Mouse (Mus musculus): ENCODE measurements around the gene Unc5cl. TPM values are rescaled to one million over a fixed set of nuclear protein-coding genes. Genes with fewer than 3 reads are reported as not detected.
A peak's percentile ranks its signal among the peaks of the same experiment; 100 is the strongest.

The Unc5cl gene
- polyA plus RNA-seq, 1 experiment from 2014 or later: 0.50 TPM

- DNase-seq (ENCODE audit: low spot score) (peak; percentile 86), ATAC-seq (peak; percentile 74)
- Histone ChIP-seq H3K9me3 (replicated peaks; ENCODE audit: control insufficient read depth, low read length) (no peaks in the 10 kb centered on the region), H3K27me3 (replicated peaks; ENCODE audit: control insufficient read depth, insufficient read depth, low read length) (no peaks in the 10 kb centered on the region), H3K27ac (ENCODE audit: low read depth, low read length) (no peak overlapping the region), H3K36me3 (ENCODE audit: control insufficient read depth, insufficient read depth, low read length) (peaks cover 48% of the 10 kb centered on the region), H3K4me2 (ENCODE audit: low read length) (no peak overlapping the region), H3K4me1 (ENCODE audit: control insufficient read depth, insufficient read depth, low read length) (peaks cover under 1% of the 10 kb centered on the region; the same call in 1 of the 2 replicates), H3K9ac (ENCODE audit: low read length) (no peak overlapping the region), H3K4me3 (ENCODE audit: low read depth, low read length) (no peak overlapping the region)
- 90% methylated on average over 14 of the region's 14 CpGs for WGBS
Observed at GRCm38 (mm10) chr17:48416425-48417195, 38.1 kb upstream of the Unc5cl start.

GRCm38 (mm10) chr17:48417521-48417920 lies 37.2 kb upstream of the Unc5cl start:
- Histone ChIP-seq H3K4me3 (ENCODE audit: low read depth, low read length) (no peak overlapping the region), H3K9me3 (replicated peaks; ENCODE audit: control insufficient read depth, low read length) (no peaks in the 10 kb centered on the region), H3K4me1 (ENCODE audit: control insufficient read depth, insufficient read depth, low read length) (no peaks in the 10 kb centered on the region), H3K36me3 (ENCODE audit: control insufficient read depth, insufficient read depth, low read length) (peaks cover 43% of the 10 kb centered on the region), H3K9ac (ENCODE audit: low read length) (no peak overlapping the region), H3K4me2 (ENCODE audit: low read length) (no peak overlapping the region), H3K27ac (ENCODE audit: low read depth, low read length) (no peak overlapping the region), H3K27me3 (replicated peaks; ENCODE audit: control insufficient read depth, insufficient read depth, low read length) (no peaks in the 10 kb centered on the region)
- WGBS: 90% methylated on average over 6 of the region's 6 CpGs
- ATAC-seq (no peak), DNase-seq (ENCODE audit: low spot score) (no peak)

- H3K9me3 ChIP-seq (replicated peaks; ENCODE audit: control insufficient read depth, low read length): no peaks in the 10 kb centered on the region
- no peak overlapping the region for H3K9ac ChIP-seq (ENCODE audit: low read length)
- no peaks in the 10 kb centered on the region for H3K4me1 ChIP-seq (ENCODE audit: control insufficient read depth, insufficient read depth, low read length)
- DNase-seq (ENCODE audit: low spot score) (no peak), ATAC-seq (no peak)
- no peak overlapping the region for H3K27ac ChIP-seq (ENCODE audit: low read depth, low read length)
- H3K4me3 ChIP-seq (ENCODE audit: low read depth, low read length): no peak overlapping the region
- H3K27me3 ChIP-seq (replicated peaks; ENCODE audit: control insufficient read depth, insufficient read depth, low read length): no peaks in the 10 kb centered on the region
- H3K4me2 ChIP-seq (ENCODE audit: low read length): no peak overlapping the region
- H3K36me3 ChIP-seq (ENCODE audit: control insufficient read depth, insufficient read depth, low read length): peaks cover 42% of the 10 kb centered on the region
- 90% methylated on average over 7 of the region's 7 CpGs for WGBS
Observed at GRCm38 (mm10) chr17:48418174-48418573, 36.5 kb upstream of the Unc5cl start.

- no peak overlapping the region for H3K27ac ChIP-seq (ENCODE audit: low read depth, low read length)
- H3K4me1 ChIP-seq (ENCODE audit: control insufficient read depth, insufficient read depth, low read length): no peaks in the 10 kb centered on the region
- H3K4me2 ChIP-seq (ENCODE audit: low read length): no peak overlapping the region
- H3K36me3 ChIP-seq (ENCODE audit: control insufficient read depth, insufficient read depth, low read length): peaks cover 42% of the 10 kb centered on the region
- no peak for DNase-seq (ENCODE audit: low spot score)
- no peak for ATAC-seq
- no peaks in the 10 kb centered on the region for H3K27me3 ChIP-seq (replicated peaks; ENCODE audit: control insufficient read depth, insufficient read depth, low read length)
- H3K4me3 ChIP-seq (ENCODE audit: low read depth, low read length): no peak overlapping the region
- 85% methylated on average over 1 of the region's 1 CpGs for WGBS
- H3K9ac ChIP-seq (ENCODE audit: low read length): no peak overlapping the region
- no peaks in the 10 kb centered on the region for H3K9me3 ChIP-seq (replicated peaks; ENCODE audit: control insufficient read depth, low read length)
Observed at GRCm38 (mm10) chr17:48418781-48419180, 35.9 kb upstream of the Unc5cl start.

GRCm38 (mm10) chr17:48419571-48419970 lies 35.1 kb upstream of the Unc5cl start:
- H3K27me3 ChIP-seq (replicated peaks; ENCODE audit: control insufficient read depth, insufficient read depth, low read length): no peaks in the 10 kb centered on the region
- no peak overlapping the region for H3K4me3 ChIP-seq (ENCODE audit: low read depth, low read length)
- no peaks in the 10 kb centered on the region for H3K4me1 ChIP-seq (ENCODE audit: control insufficient read depth, insufficient read depth, low read length)
- 49% methylated on average over 2 of the region's 2 CpGs for WGBS
- H3K9me3 ChIP-seq (replicated peaks; ENCODE audit: control insufficient read depth, low read length): no peaks in the 10 kb centered on the region
- no peak overlapping the region for H3K27ac ChIP-seq (ENCODE audit: low read depth, low read length)
- H3K9ac ChIP-seq (ENCODE audit: low read length): no peak overlapping the region
- no peak overlapping the region for H3K4me2 ChIP-seq (ENCODE audit: low read length)
- peaks cover 37% of the 10 kb centered on the region for H3K36me3 ChIP-seq (ENCODE audit: control insufficient read depth, insufficient read depth, low read length)
- no peak for DNase-seq (ENCODE audit: low spot score)
- ATAC-seq: no peak

GRCm38 (mm10) chr17:48424237-48424636 lies 30.5 kb upstream of the Unc5cl start:
- no peak overlapping the region for H3K4me3 ChIP-seq (ENCODE audit: low read depth, low read length)
- 71% methylated on average over 9 of the region's 9 CpGs for WGBS
- H3K9me3 ChIP-seq (replicated peaks; ENCODE audit: control insufficient read depth, low read length): no peaks in the 10 kb centered on the region
- H3K9ac ChIP-seq (ENCODE audit: low read length): no peak overlapping the region
- no peak overlapping the region for H3K27ac ChIP-seq (ENCODE audit: low read depth, low read length)
- peaks cover 6% of the 10 kb centered on the region; the same call in 1 of the 2 replicates for H3K4me1 ChIP-seq (ENCODE audit: control insufficient read depth, insufficient read depth, low read length)
- H3K4me2 ChIP-seq (ENCODE audit: low read length): no peak overlapping the region
- H3K27me3 ChIP-seq (replicated peaks; ENCODE audit: control insufficient read depth, insufficient read depth, low read length): no peaks in the 10 kb centered on the region
- no peaks in the 10 kb centered on the region for H3K36me3 ChIP-seq (ENCODE audit: control insufficient read depth, insufficient read depth, low read length)
- DNase-seq (ENCODE audit: low spot score): no peak
- no peak for ATAC-seq

GRCm38 (mm10) chr17:48425823-48426612 lies 28.7 kb upstream of the Unc5cl start:
- Histone ChIP-seq H3K4me2 (ENCODE audit: low read length) (no peak overlapping the region), H3K27me3 (replicated peaks; ENCODE audit: control insufficient read depth, insufficient read depth, low read length) (no peaks in the 10 kb centered on the region), H3K9ac (ENCODE audit: low read length) (no peak overlapping the region), H3K4me3 (ENCODE audit: low read depth, low read length) (no peak overlapping the region), H3K36me3 (ENCODE audit: control insufficient read depth, insufficient read depth, low read length) (no peaks in the 10 kb centered on the region), H3K27ac (ENCODE audit: low read depth, low read length) (no peak overlapping the region), H3K9me3 (replicated peaks; ENCODE audit: control insufficient read depth, low read length) (no peaks in the 10 kb centered on the region), H3K4me1 (ENCODE audit: control insufficient read depth, insufficient read depth, low read length) (peaks cover 6% of the 10 kb centered on the region; the same call in 1 of the 2 replicates)
- 27% methylated on average over 9 of the region's 9 CpGs for WGBS
- DNase-seq (ENCODE audit: low spot score) (peak; percentile 24), ATAC-seq (no peak)

- Histone ChIP-seq H3K27ac (ENCODE audit: low read depth, low read length) (no peak overlapping the region), H3K27me3 (replicated peaks; ENCODE audit: control insufficient read depth, insufficient read depth, low read length) (no peaks in the 10 kb centered on the region), H3K4me1 (ENCODE audit: control insufficient read depth, insufficient read depth, low read length) (peaks cover 6% of the 10 kb centered on the region; the same call in 1 of the 2 replicates), H3K36me3 (ENCODE audit: control insufficient read depth, insufficient read depth, low read length) (no peaks in the 10 kb centered on the region), H3K4me2 (ENCODE audit: low read length) (no peak overlapping the region), H3K9ac (ENCODE audit: low read length) (no peak overlapping the region), H3K4me3 (ENCODE audit: low read depth, low read length) (no peak overlapping the region), H3K9me3 (replicated peaks; ENCODE audit: control insufficient read depth, low read length) (no peaks in the 10 kb centered on the region)
- WGBS: 74% methylated on average over 13 of the region's 13 CpGs
- DNase-seq (ENCODE audit: low spot score) (no peak), ATAC-seq (no peak)
Observed at GRCm38 (mm10) chr17:48426991-48427750, 27.5 kb upstream of the Unc5cl start.

All from forebrain, embryonic 14.5 days (tissue).